Mouse (Mus musculus) liver, embryonic 14 days (tissue): ENCODE measurements around the gene Cygb. TPM values are rescaled to one million over a fixed set of nuclear protein-coding genes. Genes with fewer than 3 reads are reported as not detected.

Experiments
- polyA plus RNA-seq: library from polyadenylated mRNA; depleted of rRNA; stranded (reverse); fragments of >200 nt; gene quantifications from 2 replicates; pipeline ENCODE4 v1.2.3, GENCODE M21; 2012; rRNA removed

Gene Cygb
- 0.38 and 0.50 TPM in 2 replicates for polyA plus RNA-seq

GRCm38 (mm10) chr11:116654255-116654821 is at the start of gene Cygb:
Gene Cygb, minus strand, starts transcription at chr11:116654313.

GRCm38 (mm10) chr11:116653234-116653633 is 879 bp downstream of the Cygb start, which contains the start of gene Prcd:
Gene Prcd, plus strand, starts transcription at chr11:116653534.

GRCm38 (mm10) chr11:116626299-116627071 is 27.6 kb downstream of the Cygb start, which contains the start of gene Rhbdf2:
Gene Rhbdf2, minus strand, starts transcription at chr11:116627019.

Other genes with a start within 250 kb of the Cygb start
- gene Rnf157, start 241.3 kb downstream of the Cygb start, polyA plus RNA-seq, result 0.58 and 0.62 TPM in 2 replicates
- gene Ubald2, start 220.2 kb downstream of the Cygb start, polyA plus RNA-seq, result 57.3 and 67.7 TPM in 2 replicates
- not detected in 2 replicates for gene Qrich2, start 188.1 kb downstream of the Cygb start, polyA plus RNA-seq
- gene Prpsap1, start 160.1 kb downstream of the Cygb start, polyA plus RNA-seq, result 17.9 and 25.5 TPM in 2 replicates
- 21.8 and 21.9 TPM in 2 replicates for gene Sphk1, start 123.4 kb downstream of the Cygb start, polyA plus RNA-seq
- 28.0 and 33.6 TPM in 2 replicates for gene Ube2o, start 72.9 kb downstream of the Cygb start, polyA plus RNA-seq
- not detected in 2 replicates for gene Aanat, start 67.9 kb downstream of the Cygb start, polyA plus RNA-seq
- 7.1 and 8.3 TPM in 2 replicates for gene Rhbdf2, start 27.3 kb downstream of the Cygb start, polyA plus RNA-seq
- gene Prcd, start 779 bp downstream of the Cygb start, polyA plus RNA-seq, result 0.07 and 0.17 TPM in 2 replicates
- gene St6galnac1, start 121.2 kb upstream of the Cygb start, polyA plus RNA-seq, result not detected in 2 replicates
- gene Mxra7, start 173.7 kb upstream of the Cygb start, polyA plus RNA-seq, result 0.93 and 1.1 TPM in 2 replicates
- 17.0 and 20.4 TPM in 2 replicates for gene Mettl23, start 189.0 kb upstream of the Cygb start, polyA plus RNA-seq
- gene Jmjd6, start 189.1 kb upstream of the Cygb start, polyA plus RNA-seq, result 14.9 and 15.5 TPM in 2 replicates
- gene Mfsd11, start 198.1 kb upstream of the Cygb start, polyA plus RNA-seq, result 4.9 and 6.1 TPM in 2 replicates
- gene Srsf2, start 198.8 kb upstream of the Cygb start, polyA plus RNA-seq, result 315 and 345 TPM in 2 replicates